Mouse (Mus musculus) CH12.LX (cell line): ENCODE results near the gene Trnp1. TPM values are rescaled to one million over a fixed set of nuclear protein-coding genes. Genes with fewer than 3 reads are reported as not detected.

Experiments used
- DNase-seq: peaks from one replicate; pipeline ENCODE4 v3.0.0-alpha.2; 2013; ENCODE audit errors: extremely low read depth
- H3K27ac ChIP-seq: 2 replicates; pipeline ENCODE4 v1.5.1; 2012; ENCODE audit warnings: low read depth, mild to moderate bottlenecking, control low read depth, moderate library complexity; ENCODE audit not compliant: insufficient read depth
- H3K27me3 ChIP-seq: replicated peaks from 2 replicates; pipeline ENCODE3; 2012; ENCODE audit warnings: inconsistent platforms
- H3K36me3 ChIP-seq, 2 experiments: replicated peaks in 1 of 2; 2 replicates each; pipeline versions ENCODE3 to v1.6.1; 2012; ENCODE audit warnings: inconsistent platforms in 1 of 2, low read length in 1 of 2, mild to moderate bottlenecking in 1 of 2, mixed read lengths in 1 of 2, moderate library complexity in 1 of 2; ENCODE audit not compliant: control insufficient read depth in 1 of 2, insufficient read depth in 1 of 2
- H3K4me1 ChIP-seq, 2 experiments: 2 replicates each; pipeline ENCODE4 v1.6.1; 2012; ENCODE audit warnings: inconsistent platforms in 1 of 2, moderate library complexity in 1 of 2; ENCODE audit not compliant: insufficient read depth in 2 of 2, control insufficient read depth in 1 of 2
- H3K4me2 ChIP-seq: 2 replicates; pipeline ENCODE4 v1.6.1; 2012; ENCODE audit warnings: low read depth, mild to moderate bottlenecking, control low read depth; ENCODE audit not compliant: poor library complexity, insufficient read depth, severe bottlenecking
- H3K4me3 ChIP-seq, 3 experiments: fragments of 150-350 bp in 1 of 3; sonication (generic) in 1 of 3; replicated peaks in 1 of 3; 2 replicates each; pipeline versions ENCODE3 to v1.5.1; 2011 to 2012; ENCODE audit warnings: low read depth in 2 of 3, low read length in 2 of 3, mild to moderate bottlenecking in 2 of 3, moderate library complexity in 2 of 3, control low read depth in 1 of 3, improper control_type of control experiment in 1 of 3, inconsistent platforms in 1 of 3, mixed read lengths in 1 of 3; ENCODE audit not compliant: poor library complexity in 1 of 3
- H3K79me2 ChIP-seq: replicated peaks from 2 replicates; pipeline ENCODE4 v1.6.1; 2012; ENCODE audit warnings: mild to moderate bottlenecking, moderate library complexity; ENCODE audit not compliant: control insufficient read depth, poor library complexity, insufficient read depth, severe bottlenecking; ENCODE audit errors: extremely low read depth
- H3K9ac ChIP-seq: 2 replicates; pipeline ENCODE4 v1.6.1; 2012; ENCODE audit warnings: low read depth, mild to moderate bottlenecking, control low read depth, moderate library complexity; ENCODE audit not compliant: insufficient read depth
- H3K9me3 ChIP-seq: replicated peaks from 2 replicates; pipeline ENCODE3; 2012; ENCODE audit warnings: low read length, inconsistent platforms, mixed read lengths
- BHLHE40 ChIP-seq: IDR thresholded peaks from 2 replicates; pipeline ENCODE4 v1.6.1; 2011; ENCODE audit warnings: mild to moderate bottlenecking, low read depth, low read length, improper control_type of control experiment
- CHD1 ChIP-seq: IDR thresholded peaks from 2 replicates; pipeline ENCODE4 v1.6.1; 2012; ENCODE audit warnings: low read depth, low read length, improper control_type of control experiment, inconsistent platforms
- CHD2 ChIP-seq: IDR thresholded peaks from 2 replicates; pipeline ENCODE4 v1.6.1; 2011; ENCODE audit warnings: low read length, improper control_type of control experiment
- CTCF ChIP-seq, 2 experiments: IDR thresholded peaks in 1 of 2; conservative IDR thresholded peaks in 1 of 2; 2 replicates each; pipeline ENCODE4 v1.5.1; 2011 to 2012; ENCODE audit warnings: low read depth in 2 of 2, low read length in 2 of 2, improper control_type of control experiment in 1 of 2, inconsistent platforms in 1 of 2, mild to moderate bottlenecking in 1 of 2, moderate library complexity in 1 of 2
- JUN ChIP-seq: IDR thresholded peaks from 2 replicates; pipeline ENCODE4 v1.6.1; 2011; ENCODE audit warnings: low read depth, mild to moderate bottlenecking, low read length, improper control_type of control experiment, moderate library complexity; ENCODE audit not compliant: insufficient read depth
- JUND ChIP-seq: conservative IDR thresholded peaks from 2 replicates; pipeline ENCODE4 v1.6.1; 2011; ENCODE audit warnings: low read depth, low read length, improper control_type of control experiment
- KAT2A ChIP-seq: IDR thresholded peaks from 2 replicates; pipeline ENCODE4 v1.6.1; 2012; ENCODE audit warnings: low read length, improper control_type of control experiment, inconsistent platforms; ENCODE audit not compliant: insufficient replicate concordance
- MAZ ChIP-seq: IDR thresholded peaks from 2 replicates; pipeline ENCODE4 v1.6.1; 2012; ENCODE audit warnings: low read depth, mild to moderate bottlenecking, inconsistent platforms, low read length, improper control_type of control experiment, moderate library complexity
- MEF2A ChIP-seq: IDR thresholded peaks from 2 replicates; pipeline ENCODE4 v1.6.1; 2014; ENCODE audit warnings: low read depth, mild to moderate bottlenecking, inconsistent platforms, low read length, improper control_type of control experiment, borderline replicate concordance
- MXI1 ChIP-seq: IDR thresholded peaks from 2 replicates; pipeline ENCODE4 v1.6.1; 2011; ENCODE audit warnings: mild to moderate bottlenecking, low read depth, low read length, improper control_type of control experiment
- MYC ChIP-seq: IDR thresholded peaks from 2 replicates; pipeline ENCODE4 v1.6.1; 2011; ENCODE audit warnings: low read depth, mild to moderate bottlenecking, improper control_type of control experiment, low read length
- NELFE ChIP-seq: IDR thresholded peaks from 2 replicates; pipeline ENCODE4 v1.6.1; 2011; ENCODE audit warnings: low read depth, low read length, improper control_type of control experiment
- PAX5 ChIP-seq: IDR thresholded peaks from 2 replicates; pipeline ENCODE4 v1.6.1; 2012; ENCODE audit warnings: low read length, inconsistent platforms, mixed read lengths
- RAD21 ChIP-seq: IDR thresholded peaks from 2 replicates; pipeline ENCODE4 v1.6.1; 2011; ENCODE audit warnings: low read depth, mild to moderate bottlenecking, low read length, improper control_type of control experiment, moderate library complexity
- SIN3A ChIP-seq: IDR thresholded peaks from 2 replicates; pipeline ENCODE4 v1.6.1; 2012; ENCODE audit warnings: low read length, improper control_type of control experiment, inconsistent platforms
- SMC3 ChIP-seq: IDR thresholded peaks from 2 replicates; pipeline ENCODE4 v1.6.1; 2011; ENCODE audit warnings: low read depth, low read length, improper control_type of control experiment
- TBP ChIP-seq: conservative IDR thresholded peaks from 2 replicates; pipeline ENCODE4 v1.6.1; 2011; ENCODE audit warnings: low read depth, low read length, improper control_type of control experiment
- TCF12 ChIP-seq: IDR thresholded peaks from 2 replicates; pipeline ENCODE4 v1.6.1; 2014; ENCODE audit warnings: low read depth, mild to moderate bottlenecking, inconsistent platforms, low read length, improper control_type of control experiment
- UBTF ChIP-seq: IDR thresholded peaks from 2 replicates; pipeline ENCODE4 v1.6.1; 2012; ENCODE audit warnings: low read depth, mild to moderate bottlenecking, inconsistent platforms, low read length, improper control_type of control experiment, moderate library complexity
- USF2 ChIP-seq: conservative IDR thresholded peaks from 2 replicates; pipeline ENCODE4 v1.6.1; 2011; ENCODE audit warnings: low read depth, low read length, improper control_type of control experiment
- dilution Hi-C: fragments of 300-500 bp; cut with MboI; formaldehyde crosslinking; loops from 2 replicates; pipeline ENCODE4 v1.14.3; 2020; ENCODE audit warnings: low sequenced_read_pairs; ENCODE audit not compliant: extremely low pct_unique_long_range_greater_than_20kb, extremely low pct_ligation_motif_present
- in situ Hi-C: fragments of 300-500 bp; cut with MboI; formaldehyde crosslinking; loops from 3 replicates; pipeline ENCODE4 v1.14.3; 2019; ENCODE audit warnings: low sequenced_read_pairs, low pct_ligation_motif_present, low pct_unique_long_range_greater_than_20kb, mixed read lengths
- polyA plus RNA-seq: library from polyadenylated mRNA; unstranded; fragments of >175 nt; gene quantifications from 2 replicates; pipeline ENCODE4 v1.2.1, GENCODE M21; 2012; ENCODE audit warnings: low read depth; ENCODE audit not compliant: insufficient read length
- total RNA-seq, 2 experiments: library from RNA; depleted of rRNA; stranded (reverse); fragments of 300-350 nt in 1 of 2; fragments of >200 nt in 1 of 2; gene quantifications; 2 replicates each; pipeline ENCODE4 v1.2.3; 2012 to 2014

The Trnp1 gene
- total and polyA plus RNA-seq, 3 experiments = not detected

GRCm38 (mm10) chr4:133545272-133546231 lies 47.2 kb upstream of the Trnp1 start, which contains the start of gene Nudc (continued):
- TF ChIP-seq JUN (no peak), RAD21 (no peak), TCF12 (peak; percentile 61; the same call in 1 of the 2 replicates), TBP (no peak), PAX5 (no peak), SIN3A (peak; percentile 69), NELFE (peak; percentile 70), USF2 (no peak), CHD1 (no peak), BHLHE40 (0 out of 2 replicates have a peak, but pooled peaks have one; percentile 8), CHD2 (0 out of 2 replicates have a peak, but pooled peaks have one; percentile 39)
- TF ChIP-seq, all 38 proteins: peak for 15

- Histone ChIP-seq H3K9me3 (no peaks in the 10 kb centered on the region), H3K27ac (no peak overlapping the region), H3K79me2 (peaks cover 39% of the 10 kb centered on the region), H3K4me2 (no peak overlapping the region), H3K9ac (no peak overlapping the region), H3K27me3 (no peaks in the 10 kb centered on the region), H3K4me1 (peaks cover 0 to 12% of the 10 kb centered on the region in 2 experiments; a peak in 2 of 4 replicates), H3K36me3 (peaks cover 84 to 94% of the 10 kb centered on the region in 2 experiments), H3K4me3 (no peak overlapping the region)
- in situ Hi-C loops (no loop called here), dilution Hi-C loops (no loop called here)
- no peak for DNase-seq
- no peak for TF ChIP-seq SMC3
- TF ChIP-seq MYC = no peak
- TF ChIP-seq MEF2A = no peak
- TF ChIP-seq CTCF (conservative IDR thresholded peaks at IDR 0.05 in 1 of 2, IDR thresholded peaks at IDR 0.05 in 1 of 2; ENCODE audit: low read depth in 2 of 2, low read length in 2 of 2) = no peak
- no peak for TF ChIP-seq MXI1
- no peak for TF ChIP-seq BHLHE40
- no peak for TF ChIP-seq UBTF
- TF ChIP-seq JUND = no peak
- TF ChIP-seq MAZ = no peak
- TF ChIP-seq KAT2A = no peak
Measured at GRCm38 (mm10) chr4:133536652-133537051, 38.3 kb upstream of the Trnp1 start.
